Mouse (Mus musculus) neutrophil, adult 65 days (primary cell): ENCODE data around the gene Msi2. TPM values are rescaled to one million over a fixed set of nuclear protein-coding genes. Genes with fewer than 3 reads are reported as not detected.

Experiments
- total RNA-seq: library from RNA; stranded (reverse); gene quantifications from 2 replicates; pipeline ENCODE4 v1.2.4, GENCODE M21; 2023

Gene Msi2
- 10.8 and 17.7 TPM in 2 replicates for total RNA-seq

DNA sequence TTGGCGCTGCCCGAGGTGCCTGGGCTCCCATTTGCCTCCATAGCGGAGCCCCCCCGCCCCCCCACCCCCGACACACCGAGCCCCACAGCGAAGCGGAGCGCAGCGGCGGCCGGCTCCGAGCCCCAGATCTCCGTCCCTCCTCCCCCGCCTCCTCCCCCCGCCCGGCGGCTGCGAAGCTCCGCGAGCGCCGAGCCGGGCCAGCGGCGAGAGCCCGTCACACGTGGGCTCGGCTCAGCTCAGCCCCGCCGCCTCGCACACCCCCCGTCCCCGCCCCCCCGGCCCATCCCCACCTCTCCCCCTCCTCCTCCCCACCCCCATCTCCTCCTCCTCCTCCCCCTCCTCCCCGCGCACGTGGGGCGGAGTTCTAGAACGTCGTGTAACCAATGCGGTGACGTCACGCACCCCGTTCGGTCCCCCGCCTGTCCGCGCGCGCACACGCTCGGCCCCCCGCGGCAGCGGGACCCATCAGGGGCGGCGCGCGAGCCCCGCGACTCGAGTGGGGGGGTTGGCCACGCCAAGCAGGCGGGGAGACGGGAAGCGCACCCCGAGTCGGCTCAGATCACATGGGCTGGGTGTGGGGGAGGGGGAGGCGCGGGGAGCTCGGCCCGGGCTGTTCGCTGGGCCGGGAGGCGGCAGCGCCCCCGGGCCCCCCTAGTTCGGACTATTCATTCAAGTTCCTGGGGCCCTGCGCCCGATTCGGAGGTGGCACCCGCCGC, at the start of gene Msi2:
Gene Msi2, minus strand, starts transcription at position 464 of the 716 bp plus-strand sequence.

GRCm38 (mm10) chr11:88293631-88294393, 424.5 kb downstream of the Msi2 start, which contains the start of gene Ccdc182:
Gene Ccdc182 (plus strand): TSS chr11:88294058.

Other genes starting within 250 kb of the Msi2 start
- 1.2 and 1.8 TPM in 2 replicates for gene Akap1, start 146.1 kb upstream of the Msi2 start, total RNA-seq
- gene Scpep1, start 237.0 kb upstream of the Msi2 start, total RNA-seq: 32.8 and 34.1 TPM in 2 replicates
- gene Elobl, start 248.4 kb upstream of the Msi2 start, total RNA-seq: not detected in 2 replicates